Mouse (Mus musculus) kidney, adult 2 months (tissue): ENCODE measurements around the gene Ccl7. TPM values are rescaled to one million over a fixed set of nuclear protein-coding genes. Genes with fewer than 3 reads are reported as not detected.

ENCODE experiments used
- DNase-seq: peaks from one replicate; pipeline ENCODE4 v3.0.0; 2021
- H3K27ac ChIP-seq: fragments of 200-500 bp; 2 replicates; pipeline ENCODE4 v1.5.1; 2012; ENCODE audit warnings: low read depth, low read length, control low read depth, inconsistent platforms; ENCODE audit not compliant: insufficient read depth
- H3K27me3 ChIP-seq: fragments of 200-500 bp; replicated peaks from 2 replicates; pipeline ENCODE4 v1.6.1; 2012; ENCODE audit warnings: mild to moderate bottlenecking, moderate library complexity, low read length, inconsistent platforms; ENCODE audit not compliant: control insufficient read depth, insufficient read depth
- H3K36me3 ChIP-seq: fragments of 200-500 bp; 2 replicates; pipeline ENCODE4 v1.6.1; 2012; ENCODE audit warnings: mild to moderate bottlenecking, moderate library complexity, low read length, inconsistent platforms; ENCODE audit not compliant: control insufficient read depth, insufficient read depth
- H3K4me1 ChIP-seq: fragments of 200-500 bp; 2 replicates; pipeline ENCODE4 v1.6.1; 2011; ENCODE audit warnings: low read length; ENCODE audit not compliant: control insufficient read depth, insufficient read depth
- H3K4me3 ChIP-seq: fragments of 200-500 bp; 2 replicates; pipeline ENCODE4 v1.5.1; 2011; ENCODE audit warnings: mild to moderate bottlenecking, low read depth, low read length, control low read depth; ENCODE audit not compliant: insufficient read depth
- CTCF ChIP-seq: fragments of 200-500 bp; conservative IDR thresholded peaks from 2 replicates; pipeline ENCODE4 v1.5.1; 2011; ENCODE audit warnings: low read depth, mild to moderate bottlenecking, control low read depth, low read length, moderate library complexity, mixed read lengths; ENCODE audit not compliant: insufficient read depth, insufficient read length
- POLR2A ChIP-seq: fragments of 200-500 bp; IDR thresholded peaks from one replicate; pipeline ENCODE4 v1.6.1; 2011; ENCODE audit warnings: low read depth, low read length, control low read depth
- WGBS: fragments of 180-500 bp; shearing (Covaris S2); methylation state at CpG from one replicate; pipeline ENCODE4 v1.1.7; 2018; 5-methylcytosine and 5-hydroxymethylcytosine counted together
- polyA plus RNA-seq: library from polyadenylated mRNA; depleted of rRNA; stranded (reverse); fragments of >200 nt; gene quantifications from 2 replicates; pipeline ENCODE4 v1.2.3, GENCODE M21; 2012; rRNA removed

Ccl7 gene
- polyA plus RNA-seq: 0.16 and 0.27 TPM in 2 replicates

- no peak for TF ChIP-seq CTCF
- TF ChIP-seq POLR2A: no peak
- Histone ChIP-seq H3K4me3 (no peak within 1 kb of the TSS), H3K27me3 (no peaks in the 10 kb centered on the region; the same call in 1 of the 2 replicates), H3K36me3 (no peaks in the 10 kb centered on the region), H3K4me1 (no peaks in the 10 kb centered on the region), H3K27ac (no peak within 1 kb of the TSS)
- peak; percentile 1 for DNase-seq
- WGBS: 56% methylated on average over 3 of the region's 3 CpGs
Observed at GRCm38 (mm10) chr11:82045471-82045870, at the start of gene Ccl7. TSS of gene Ccl7 (plus strand) at chr11:82045712.

GRCm38 (mm10) chr11:81996172-81996841 is 49.2 kb upstream of the Ccl7 start:
- peak; percentile 67 for DNase-seq
- TF ChIP-seq POLR2A (no peak), CTCF (peak; percentile 100)
- 46% methylated on average over 10 of the region's 10 CpGs for WGBS

GRCm38 (mm10) chr11:81997085-81997484 is 48.4 kb upstream of the Ccl7 start:
- no peak overlapping the region for H3K27ac ChIP-seq
- 73% methylated on average over 5 of the region's 5 CpGs for WGBS

More at GRCm38 (mm10) chr11:81996172-81996841, 49.2 kb upstream of the Ccl7 start:
- Histone ChIP-seq H3K4me3 (no peak overlapping the region), H3K36me3 (no peaks in the 10 kb centered on the region), H3K27ac (no peak overlapping the region), H3K4me1 (no peaks in the 10 kb centered on the region), H3K27me3 (no peaks in the 10 kb centered on the region)

GRCm38 (mm10) chr11:81998646-81999045 is 46.9 kb upstream of the Ccl7 start:
- no peaks in the 10 kb centered on the region for H3K4me1 ChIP-seq
- H3K27ac ChIP-seq: no peak overlapping the region
- no peak for TF ChIP-seq POLR2A
- TF ChIP-seq CTCF: no peak
- no peak overlapping the region for H3K4me3 ChIP-seq
- DNase-seq: no peak
- H3K27me3 ChIP-seq: no peaks in the 10 kb centered on the region
- no peaks in the 10 kb centered on the region for H3K36me3 ChIP-seq
- 88% methylated on average over 3 of the region's 3 CpGs for WGBS

More at GRCm38 (mm10) chr11:81997085-81997484, 48.4 kb upstream of the Ccl7 start:
- Histone ChIP-seq H3K36me3 (no peaks in the 10 kb centered on the region), H3K4me3 (no peak overlapping the region), H3K4me1 (no peaks in the 10 kb centered on the region), H3K27me3 (no peaks in the 10 kb centered on the region)
- no peak for TF ChIP-seq POLR2A
- TF ChIP-seq CTCF: no peak
- no peak for DNase-seq

- DNase-seq: no peak
- TF ChIP-seq CTCF (no peak), POLR2A (no peak)
- Histone ChIP-seq H3K4me1 (no peaks in the 10 kb centered on the region), H3K36me3 (no peaks in the 10 kb centered on the region), H3K27me3 (no peaks in the 10 kb centered on the region), H3K4me3 (no peak overlapping the region), H3K27ac (no peak overlapping the region)
- 77% methylated on average over 4 of the region's 4 CpGs for WGBS
Observed at GRCm38 (mm10) chr11:81999469-81999868, 46.0 kb upstream of the Ccl7 start.

- DNase-seq: no peak
- TF ChIP-seq CTCF (no peak), POLR2A (no peak)
- no peak overlapping the region for H3K4me3 ChIP-seq
- 55% methylated on average over 5 of the region's 5 CpGs for WGBS
- H3K36me3 ChIP-seq: no peaks in the 10 kb centered on the region
- no peak overlapping the region for H3K27ac ChIP-seq
- H3K4me1 ChIP-seq: no peaks in the 10 kb centered on the region
- H3K27me3 ChIP-seq: no peaks in the 10 kb centered on the region
Observed at GRCm38 (mm10) chr11:82000581-82000980, 44.9 kb upstream of the Ccl7 start.

- WGBS: 60% methylated on average over 2 of the region's 2 CpGs
Observed at GRCm38 (mm10) chr11:82004810-82005209, 40.7 kb upstream of the Ccl7 start.

More at GRCm38 (mm10) chr11:82004810-82005209, 40.7 kb upstream of the Ccl7 start:
- H3K27ac ChIP-seq: no peak overlapping the region
- no peak for TF ChIP-seq POLR2A
- no peak for TF ChIP-seq CTCF
- H3K27me3 ChIP-seq: no peaks in the 10 kb centered on the region
- no peak for DNase-seq
- H3K36me3 ChIP-seq: no peaks in the 10 kb centered on the region
- no peak overlapping the region for H3K4me3 ChIP-seq
- H3K4me1 ChIP-seq: no peaks in the 10 kb centered on the region
